Mouse (Mus musculus) testis, adult 2 months (tissue): ENCODE results near the gene Il12a. TPM values are rescaled to one million over a fixed set of nuclear protein-coding genes. Genes with fewer than 3 reads are reported as not detected.

ENCODE experiments used
- H3K27ac ChIP-seq: fragments of 200-500 bp; 2 replicates; pipeline ENCODE4 v1.5.1; 2012; ENCODE audit warnings: low read depth, low read length; ENCODE audit not compliant: control insufficient read depth, insufficient read depth
- H3K27me3 ChIP-seq: fragments of 200-500 bp; 2 replicates; pipeline ENCODE4 v1.6.1; 2012; ENCODE audit warnings: mild to moderate bottlenecking, low read length, moderate library complexity; ENCODE audit not compliant: control insufficient read depth, insufficient read depth
- H3K36me3 ChIP-seq: fragments of 200-500 bp; 2 replicates; pipeline ENCODE4 v1.6.1; 2012; ENCODE audit warnings: mild to moderate bottlenecking, low read length; ENCODE audit not compliant: control insufficient read depth, insufficient read depth
- H3K4me1 ChIP-seq: fragments of 200-500 bp; 2 replicates; pipeline ENCODE4 v1.6.1; 2012; ENCODE audit warnings: low read length; ENCODE audit not compliant: control insufficient read depth, insufficient read depth
- H3K4me3 ChIP-seq: fragments of 200-500 bp; 2 replicates; pipeline ENCODE4 v1.5.1; 2012; ENCODE audit warnings: low read depth, mild to moderate bottlenecking, low read length, moderate library complexity, mixed read lengths; ENCODE audit not compliant: control insufficient read depth
- CTCF ChIP-seq: fragments of 200-500 bp; IDR thresholded peaks from 2 replicates; pipeline ENCODE4 v1.5.1; 2012; ENCODE audit warnings: low read depth, mild to moderate bottlenecking, inconsistent platforms, low read length, moderate library complexity; ENCODE audit not compliant: control insufficient read depth, insufficient read depth, insufficient replicate concordance
- POLR2A ChIP-seq: fragments of 200-500 bp; IDR thresholded peaks from 2 replicates; pipeline ENCODE4 v1.6.1; 2012; ENCODE audit warnings: low read depth, mild to moderate bottlenecking, inconsistent platforms, low read length, moderate library complexity; ENCODE audit not compliant: control insufficient read depth
- polyA plus RNA-seq: library from polyadenylated mRNA; depleted of rRNA; stranded (reverse); fragments of >200 nt; gene quantifications from 2 replicates; pipeline ENCODE4 v1.2.3, GENCODE M21; 2012

Gene Il12a
- polyA plus RNA-seq, 1 experiment = 0.07 TPM

DNA sequence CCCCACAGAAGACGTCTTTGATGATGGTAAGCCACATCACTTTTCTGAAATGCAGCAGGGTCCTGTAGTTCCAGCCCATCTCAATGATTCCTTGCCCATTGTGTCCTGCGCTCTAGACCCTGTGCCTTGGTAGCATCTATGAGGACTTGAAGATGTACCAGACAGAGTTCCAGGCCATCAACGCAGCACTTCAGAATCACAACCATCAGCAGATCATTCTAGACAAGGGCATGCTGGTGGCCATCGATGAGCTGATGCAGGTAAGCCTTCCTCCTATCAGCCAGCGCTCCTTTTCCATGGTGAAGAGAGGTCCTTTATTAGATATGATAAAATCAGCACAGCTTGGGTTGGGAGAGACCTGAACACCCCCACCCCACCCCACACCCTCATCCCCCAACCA lies 4.9 kb downstream of the Il12a start:
- Histone ChIP-seq H3K36me3 (no peaks in the 10 kb centered on the region), H3K27ac (no peak overlapping the region), H3K27me3 (no peaks in the 10 kb centered on the region), H3K4me1 (no peaks in the 10 kb centered on the region), H3K4me3 (no peak overlapping the region)
- TF ChIP-seq CTCF (no peak), POLR2A (no peak)

DNA sequence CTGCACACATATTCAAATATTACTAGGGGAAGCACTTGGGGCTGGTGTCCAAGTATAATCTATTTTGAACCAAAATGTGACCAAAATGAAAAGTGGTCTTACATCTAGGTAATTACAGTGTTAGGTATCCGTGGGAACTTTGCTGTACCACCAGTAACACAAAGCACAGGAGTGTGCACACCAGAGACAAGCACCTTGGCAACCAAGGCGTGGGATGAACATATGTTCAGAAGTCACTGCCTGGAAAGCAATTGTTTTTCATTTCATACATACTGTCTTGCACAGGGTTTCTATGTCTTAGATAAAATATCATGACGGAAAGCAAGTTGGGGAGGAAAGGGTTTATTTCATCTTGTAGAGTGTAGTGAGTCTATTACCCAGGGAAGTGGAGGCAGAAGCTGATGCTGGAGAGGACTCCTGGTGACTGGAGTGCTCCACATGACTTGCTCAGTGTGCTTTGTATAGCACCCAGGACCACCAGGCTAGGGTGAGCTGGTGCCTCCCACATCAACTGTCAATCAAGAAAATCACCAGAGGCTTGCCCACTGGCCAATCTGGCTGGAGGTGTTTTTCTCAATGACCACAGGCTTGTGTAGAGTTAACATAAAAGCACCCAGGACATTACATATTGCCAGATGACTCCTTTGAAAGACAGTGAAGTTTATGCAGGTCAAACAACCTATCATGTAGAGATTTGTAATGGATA lies 6.2 kb downstream of the Il12a start:
- H3K27ac ChIP-seq = no peak overlapping the region
- H3K36me3 ChIP-seq = no peaks in the 10 kb centered on the region
- no peak for TF ChIP-seq POLR2A
- TF ChIP-seq CTCF = no peak
- H3K4me1 ChIP-seq = no peaks in the 10 kb centered on the region
- H3K27me3 ChIP-seq = no peaks in the 10 kb centered on the region
- no peak overlapping the region for H3K4me3 ChIP-seq

DNA sequence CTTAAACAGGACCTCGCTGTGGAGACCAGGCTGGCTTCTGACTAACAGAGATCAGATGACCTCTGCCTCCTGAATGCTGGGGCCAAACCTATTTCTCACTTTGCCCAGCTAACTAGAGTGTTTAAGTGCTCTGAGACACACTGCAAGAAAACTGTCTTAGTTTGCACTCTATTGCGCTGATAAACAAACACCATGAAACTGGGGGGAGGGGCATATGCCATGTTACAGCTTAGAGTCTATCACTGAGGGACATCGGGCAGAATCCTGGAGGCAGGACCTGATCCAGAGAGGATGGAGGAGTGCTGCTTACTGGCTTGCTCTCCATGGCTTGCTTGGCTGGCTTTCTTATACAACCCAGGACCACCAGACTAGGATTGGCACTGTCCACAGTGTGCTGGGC lies 8.2 kb downstream of the Il12a start:
- Histone ChIP-seq H3K27ac (no peak overlapping the region), H3K4me1 (no peaks in the 10 kb centered on the region), H3K27me3 (no peaks in the 10 kb centered on the region), H3K4me3 (no peak overlapping the region), H3K36me3 (no peaks in the 10 kb centered on the region)
- TF ChIP-seq CTCF = no peak
- no peak for TF ChIP-seq POLR2A

DNA sequence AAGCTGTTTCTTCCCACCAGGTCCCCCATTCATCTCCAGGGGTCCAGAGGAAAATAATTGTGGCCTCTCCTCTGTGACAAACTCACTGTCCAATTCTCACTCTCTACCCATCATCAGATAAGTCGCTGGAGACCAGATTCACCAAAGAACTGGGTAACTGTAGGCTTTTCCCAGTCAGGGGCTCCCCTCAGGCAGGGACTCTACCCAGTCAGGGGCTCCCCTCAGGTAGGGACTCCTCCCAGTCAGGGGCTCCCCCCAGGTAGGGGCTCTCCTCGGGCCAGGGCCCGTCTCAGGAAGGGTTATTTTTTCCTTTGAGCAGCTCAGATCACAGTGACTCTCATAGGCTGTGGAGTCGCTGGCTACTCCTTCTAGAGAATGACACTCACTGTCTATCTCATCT lies 9.6 kb downstream of the Il12a start:
- Histone ChIP-seq H3K4me3 (no peak overlapping the region), H3K27ac (no peak overlapping the region), H3K36me3 (no peaks in the 10 kb centered on the region), H3K27me3 (no peaks in the 10 kb centered on the region), H3K4me1 (no peaks in the 10 kb centered on the region)
- TF ChIP-seq CTCF (no peak), POLR2A (no peak)

DNA sequence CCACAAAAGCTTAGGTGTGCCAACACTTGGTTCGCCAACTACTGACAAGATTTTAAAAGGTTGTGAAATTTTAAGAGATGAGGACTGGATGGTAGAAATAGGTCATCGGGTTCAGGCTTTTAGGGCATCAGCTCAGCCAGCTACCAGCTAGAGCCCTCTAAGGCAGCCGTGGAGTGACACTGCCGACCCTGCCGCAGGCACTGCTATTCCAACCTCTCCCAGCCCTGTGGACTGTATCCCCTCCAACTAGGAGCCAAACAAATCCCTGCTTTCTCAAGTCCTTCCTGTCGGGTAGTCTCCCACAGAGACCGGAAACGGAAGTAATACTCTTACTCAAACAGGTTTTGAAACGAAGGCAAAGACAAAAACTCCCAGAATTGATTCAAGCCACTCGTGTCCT lies 15.9 kb downstream of the Il12a start:
- peaks cover 3% of the 10 kb centered on the region; the same call in 1 of the 2 replicates for H3K4me1 ChIP-seq
- H3K27me3 ChIP-seq = no peaks in the 10 kb centered on the region
- peak overlapping the region; percentile 30; the same call in 1 of the 2 replicates for H3K4me3 ChIP-seq
- TF ChIP-seq CTCF = no peak
- TF ChIP-seq POLR2A = no peak
- no peaks in the 10 kb centered on the region for H3K36me3 ChIP-seq
- H3K27ac ChIP-seq = no peak overlapping the region

DNA sequence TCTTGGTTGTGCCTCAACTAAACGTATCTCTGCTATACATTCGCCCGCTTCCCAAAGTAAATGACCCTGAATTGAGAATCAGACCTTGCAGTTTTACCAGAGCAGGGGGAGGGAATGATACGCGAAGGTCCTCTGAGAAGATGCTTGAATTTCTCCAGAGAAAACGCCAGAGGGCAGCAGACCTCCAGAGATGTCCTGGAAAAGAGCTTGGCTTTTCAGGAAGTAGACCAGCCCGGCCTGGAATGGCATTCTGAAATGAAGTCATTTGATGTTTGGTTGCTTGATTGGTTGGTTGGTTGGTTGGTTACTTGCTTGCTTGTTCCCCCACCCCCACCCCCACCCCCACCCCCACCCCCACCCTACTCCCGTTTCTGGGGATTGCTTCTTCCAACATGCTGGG lies 17.8 kb downstream of the Il12a start:
- H3K27ac ChIP-seq = no peak overlapping the region
- no peak overlapping the region for H3K4me3 ChIP-seq
- TF ChIP-seq POLR2A (no peak), CTCF (no peak)
- H3K36me3 ChIP-seq = no peaks in the 10 kb centered on the region
- no peaks in the 10 kb centered on the region for H3K27me3 ChIP-seq
- H3K4me1 ChIP-seq = peaks cover 3% of the 10 kb centered on the region

- no peak overlapping the region for H3K27ac ChIP-seq
- TF ChIP-seq CTCF (peak; percentile 83; the same call in 1 of the 2 replicates), POLR2A (no peak)
- H3K4me1 ChIP-seq = peaks cover 3% of the 10 kb centered on the region
Measured at GRCm38 (mm10) chr3:68709198-68709797, 18.9 kb downstream of the Il12a start.

More at GRCm38 (mm10) chr3:68709198-68709797, 18.9 kb downstream of the Il12a start:
- H3K27me3 ChIP-seq = no peaks in the 10 kb centered on the region
- H3K4me3 ChIP-seq = no peak overlapping the region
- no peaks in the 10 kb centered on the region for H3K36me3 ChIP-seq
